Mouse (Mus musculus) lung, postnatal 0 days (tissue): Measurements from ENCODE around the gene Gm8113. TPM values are rescaled to one million over a fixed set of nuclear protein-coding genes. Genes with fewer than 3 reads are reported as not detected.
"Not testable (repeated sequence)": the region's sequence is repeated elsewhere in the genome, so short reads cannot be mapped to it uniquely, and the experiment has no call there.

ENCODE experiments used
- ATAC-seq: fragments of 200-750 bp; cut with Nextera tagmentation; 2 replicates; pipeline ENCODE4 v1.8.0; 2017; ENCODE audit warnings: moderate library complexity
- DNase-seq: peaks from one replicate; pipeline ENCODE4 v3.0.0-alpha.2; 2016; ENCODE audit warnings: low spot score
- H3K27ac ChIP-seq: fragments of 300-500 bp; sonication (generic); 2 replicates; pipeline ENCODE4 v1.5.1; 2014; ENCODE audit warnings: antibody characterized with exemption, mild to moderate bottlenecking, low read length, mixed read lengths
- H3K27me3 ChIP-seq: fragments of 300-500 bp; sonication (generic); replicated peaks from 2 replicates; pipeline ENCODE4 v1.6.1; 2014; ENCODE audit warnings: low read length, mixed read lengths; ENCODE audit not compliant: insufficient read depth
- H3K36me3 ChIP-seq: fragments of 300-500 bp; sonication (generic); 2 replicates; pipeline ENCODE4 v1.6.1; 2014; ENCODE audit warnings: low read length, mixed read lengths; ENCODE audit not compliant: insufficient read depth
- H3K4me1 ChIP-seq: fragments of 300-500 bp; sonication (generic); 2 replicates; pipeline ENCODE4 v1.6.1; 2014; ENCODE audit warnings: antibody characterized with exemption, low read depth, low read length, mixed read lengths; ENCODE audit not compliant: insufficient read depth
- H3K4me2 ChIP-seq: fragments of 300-500 bp; sonication (generic); replicated peaks from 2 replicates; pipeline ENCODE4 v1.6.1; 2014; ENCODE audit warnings: low read depth, mild to moderate bottlenecking, low read length, moderate library complexity, mixed read lengths
- H3K4me3 ChIP-seq: fragments of 300-500 bp; sonication (generic); 2 replicates; pipeline ENCODE4 v1.5.1; 2014; ENCODE audit warnings: low read depth, low read length
- H3K9ac ChIP-seq: fragments of 300-500 bp; sonication (generic); replicated peaks from 2 replicates; pipeline ENCODE4 v1.6.1; 2014; ENCODE audit warnings: low read depth, mild to moderate bottlenecking
- H3K9me3 ChIP-seq: fragments of 300-500 bp; sonication (generic); 2 replicates; pipeline ENCODE4 v1.6.1; 2016; ENCODE audit warnings: low read length, mixed read lengths
- CTCF ChIP-seq: IDR thresholded peaks from 2 replicates; pipeline ENCODE4 v1.5.1; 2016; ENCODE audit warnings: antibody characterized with exemption, mild to moderate bottlenecking
- WGBS: fragments of 180-500 bp; shearing (Covaris S2); extraction: QIAGEN DNeasy Blood & Tissue Kit; methylation state at CpG from one replicate; pipeline ENCODE4 v1.1.7; 2014; 5-methylcytosine and 5-hydroxymethylcytosine counted together
- polyA plus RNA-seq: library from polyadenylated mRNA; unstranded; fragments of >200 nt; fragmentation: Nextera tagmentation; extraction: Ambion mirVana; gene quantifications from 2 replicates; pipeline ENCODE4 v1.2.1, GENCODE M21; 2015

The Gm8113 gene
- polyA plus RNA-seq, 1 experiment from 2014 or later: 7.7 TPM

- H3K9ac ChIP-seq, H3K4me2 ChIP-seq, H3K27me3 ChIP-seq: not testable (repeated sequence)
Measured at GRCm38 (mm10) chr14:43923459-43923858, 1.7 kb upstream of the Gm8113 start, which contains the start of gene Ear10. Ear10 (minus strand) TSS chr14:43923559.

GRCm38 (mm10) chr14:43925404-43925950 lies 287 bp downstream of the Gm8113 start:
- Histone ChIP-seq H3K9ac (peak overlapping the region; percentile 23; the same call in 1 of the 2 replicates), H3K4me2 (peak overlapping the region; percentile 51), H3K27ac (peak overlapping the region; percentile 6; the same call in 1 of the 2 replicates), H3K4me3 (peak overlapping the region; percentile 48)
- ATAC-seq (peak; percentile 57), DNase-seq (peak; percentile 46)
- H3K9me3 ChIP-seq, H3K36me3 ChIP-seq, H3K27me3 ChIP-seq, H3K4me1 ChIP-seq: not testable (repeated sequence)
- 5% methylated on average over 21 of the region's 21 CpGs for WGBS

More at GRCm38 (mm10) chr14:43923459-43923858, 1.7 kb upstream of the Gm8113 start, which contains the start of gene Ear10:
- not testable (repeated sequence) for H3K36me3 ChIP-seq, H3K27ac ChIP-seq, H3K9me3 ChIP-seq, H3K4me3 ChIP-seq, H3K4me1 ChIP-seq, ATAC-seq, DNase-seq
- WGBS: 79% methylated on average over 3 of the region's 3 CpGs

- H3K36me3 ChIP-seq, H3K4me3 ChIP-seq, H3K27me3 ChIP-seq, H3K4me2 ChIP-seq, H3K27ac ChIP-seq, H3K4me1 ChIP-seq, H3K9me3 ChIP-seq, ATAC-seq, H3K9ac ChIP-seq: not testable (repeated sequence)
- peak; percentile 74 for TF ChIP-seq CTCF
- peak; percentile 49 for DNase-seq
- 18% methylated on average over 7 of the region's 8 CpGs for WGBS
Measured at GRCm38 (mm10) chr14:43932991-43933390, 7.8 kb downstream of the Gm8113 start.

- WGBS: 44% methylated on average over 5 of the region's 5 CpGs
- not testable (repeated sequence) for ATAC-seq, H3K27ac ChIP-seq, H3K4me2 ChIP-seq, H3K36me3 ChIP-seq, H3K9ac ChIP-seq, H3K4me3 ChIP-seq, H3K27me3 ChIP-seq, H3K4me1 ChIP-seq, DNase-seq, H3K9me3 ChIP-seq
Measured at GRCm38 (mm10) chr14:43933399-43933798, 8.2 kb downstream of the Gm8113 start.

GRCm38 (mm10) chr14:43953382-43953781 lies 28.2 kb downstream of the Gm8113 start:
- H3K9ac ChIP-seq, H3K9me3 ChIP-seq, H3K27ac ChIP-seq, H3K4me1 ChIP-seq, H3K36me3 ChIP-seq, H3K4me3 ChIP-seq, ATAC-seq, H3K27me3 ChIP-seq, H3K4me2 ChIP-seq, DNase-seq: not testable (repeated sequence)
- WGBS: 41% methylated on average over 2 of the region's 2 CpGs

GRCm38 (mm10) chr14:43955074-43955473 lies 29.9 kb downstream of the Gm8113 start:
- DNase-seq, H3K36me3 ChIP-seq, H3K4me1 ChIP-seq, H3K27me3 ChIP-seq, H3K4me2 ChIP-seq, ATAC-seq, H3K4me3 ChIP-seq, H3K9ac ChIP-seq, H3K9me3 ChIP-seq, H3K27ac ChIP-seq: not testable (repeated sequence)
- no CpG with 5 or more reads among the region's 1 CpGs for WGBS

GRCm38 (mm10) chr14:43956769-43957168 lies 31.6 kb downstream of the Gm8113 start, which contains the start of gene Ang5:
Ang5 (plus strand) TSS chr14:43957069.
- not testable (repeated sequence) for H3K27me3 ChIP-seq, H3K4me1 ChIP-seq, H3K4me3 ChIP-seq, ATAC-seq, H3K27ac ChIP-seq, H3K36me3 ChIP-seq, H3K4me2 ChIP-seq, H3K9me3 ChIP-seq, H3K9ac ChIP-seq, DNase-seq
- no CpG with 5 or more reads among the region's 2 CpGs for WGBS

Other genes starting within 250 kb of the Gm8113 start
- gene Gm8165, start 248.2 kb upstream of the Gm8113 start, polyA plus RNA-seq: not detected in 2 replicates
- gene Gm7324, start 227.6 kb upstream of the Gm8113 start, polyA plus RNA-seq: 0.54 and 0.56 TPM in 2 replicates
- not detected in 2 replicates for gene Gm16506, start 197.9 kb upstream of the Gm8113 start, polyA plus RNA-seq
- gene Gm6526, start 177.5 kb upstream of the Gm8113 start, polyA plus RNA-seq: not detected in 2 replicates
- gene Gm8180, start 140.6 kb upstream of the Gm8113 start, polyA plus RNA-seq: not detected in 2 replicates
- 12.5 and 14.2 TPM in 2 replicates for gene Ear1, start 49.9 kb upstream of the Gm8113 start, polyA plus RNA-seq
- gene Ear10, start 1.8 kb upstream of the Gm8113 start, polyA plus RNA-seq: not detected in 2 replicates
- gene Ang5, start 31.7 kb downstream of the Gm8113 start, polyA plus RNA-seq: not detected in 2 replicates
- not detected in 2 replicates for gene Ang6, start 76.9 kb downstream of the Gm8113 start, polyA plus RNA-seq
- 119 and 146 TPM in 2 replicates for gene Ear2, start 177.3 kb downstream of the Gm8113 start, polyA plus RNA-seq
- gene Gm3327, start 198.5 kb downstream of the Gm8113 start, polyA plus RNA-seq: not detected in 2 replicates